Mouse (Mus musculus) ovary, adult 18-20 months (tissue): ENCODE measurements at regions not wholly inside any gene's neighbourhood (a gene's known extent, or its start where the extent isn't known, plus 50 kb on each side); places are given as distances from the start of the nearest gene placed in this dataset.

ENCODE experiments used
- DNase-seq: peaks from one replicate; pipeline ENCODE4 v3.0.0; 2022; ENCODE audit warnings: low spot score, mixed read lengths

GRCm38 (mm10) chr4:153321085-153321484 lies 161.5 kb downstream of the Ajap1 start:
- no peak for DNase-seq

DNA sequence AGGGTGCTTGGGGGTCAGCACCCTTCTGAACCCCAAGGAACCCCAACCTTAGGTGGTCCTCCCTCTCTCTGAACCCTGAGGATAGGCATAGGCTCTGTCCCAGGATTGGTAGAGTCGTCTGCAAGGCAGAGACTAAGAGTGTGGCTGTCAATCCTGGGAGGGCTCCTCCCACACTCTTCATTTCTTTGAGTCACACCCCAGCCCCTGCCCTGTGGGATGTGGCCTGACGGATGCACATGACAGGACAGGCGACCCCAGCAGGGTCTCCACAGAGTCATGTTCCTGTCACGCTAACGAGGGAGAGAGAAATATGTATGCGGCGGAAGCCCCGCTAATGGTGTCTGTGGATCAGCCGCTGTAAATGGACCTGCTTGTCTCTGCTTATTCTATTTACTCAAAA lies 162.0 kb downstream of the Ajap1 start:
- no peak for DNase-seq

GRCm38 (mm10) chr4:153316964-153317724 lies 165.5 kb downstream of the Ajap1 start:
- no peak for DNase-seq

DNA sequence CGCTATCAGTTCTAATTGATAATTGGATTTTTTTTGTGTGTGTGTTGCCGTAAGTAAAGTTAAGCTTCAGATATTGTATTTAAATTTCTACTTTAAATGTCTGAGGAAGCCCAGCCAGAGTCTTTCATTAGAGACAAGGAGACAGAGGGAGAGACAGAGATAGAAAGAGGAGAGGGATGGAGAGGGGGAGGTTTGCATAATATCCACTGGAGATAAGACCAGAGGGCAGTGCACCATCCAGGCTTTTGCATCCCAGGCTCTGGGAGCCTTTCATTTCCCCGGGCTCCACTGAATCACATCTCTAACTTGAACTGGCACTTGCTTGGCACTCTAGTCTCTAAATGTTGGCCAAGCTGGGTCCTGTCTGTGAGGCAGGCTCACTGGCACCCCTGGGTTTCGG lies 166.1 kb downstream of the Ajap1 start:
- no peak for DNase-seq

DNA sequence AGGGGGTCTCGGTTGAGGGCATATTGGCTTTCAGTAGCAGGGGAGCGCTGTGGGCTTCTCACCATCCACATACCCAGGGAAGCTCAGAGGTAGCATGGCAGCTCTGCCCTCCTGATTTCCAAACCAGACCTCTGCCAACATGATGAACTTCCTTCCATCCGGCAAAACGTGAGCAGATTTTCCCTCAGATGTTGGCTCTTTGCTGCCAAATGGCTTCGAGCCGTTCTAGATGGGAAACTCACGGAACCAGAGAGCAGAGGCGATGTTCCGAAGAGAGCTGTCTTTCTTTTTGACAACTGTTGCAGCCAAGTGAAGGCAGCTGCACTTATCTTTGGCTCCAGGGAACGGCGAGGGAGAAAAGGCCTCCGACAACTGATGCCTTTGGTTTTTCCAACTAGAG lies 168.7 kb downstream of the Ajap1 start:
- DNase-seq, result no peak

DNA sequence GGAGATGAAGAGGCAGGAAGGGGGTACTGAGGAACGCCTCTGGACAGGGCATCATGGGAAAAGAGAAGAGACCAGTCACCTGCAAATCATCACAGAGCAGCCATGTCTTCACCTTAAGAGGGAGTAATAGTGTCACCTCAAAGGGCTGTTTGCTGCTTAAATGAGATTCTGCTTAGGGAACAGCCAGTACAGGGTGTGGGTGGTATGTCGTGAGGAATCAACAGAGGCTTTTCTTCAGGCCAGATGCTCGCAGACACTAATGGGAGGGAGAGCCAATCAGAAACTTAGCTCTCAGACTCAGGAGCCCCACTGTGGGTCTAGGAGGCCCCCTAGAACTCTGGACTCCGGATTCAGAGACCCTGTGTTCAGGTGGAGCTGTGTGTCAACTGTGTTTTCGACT lies 171.0 kb downstream of the Ajap1 start:
- no peak for DNase-seq

DNA sequence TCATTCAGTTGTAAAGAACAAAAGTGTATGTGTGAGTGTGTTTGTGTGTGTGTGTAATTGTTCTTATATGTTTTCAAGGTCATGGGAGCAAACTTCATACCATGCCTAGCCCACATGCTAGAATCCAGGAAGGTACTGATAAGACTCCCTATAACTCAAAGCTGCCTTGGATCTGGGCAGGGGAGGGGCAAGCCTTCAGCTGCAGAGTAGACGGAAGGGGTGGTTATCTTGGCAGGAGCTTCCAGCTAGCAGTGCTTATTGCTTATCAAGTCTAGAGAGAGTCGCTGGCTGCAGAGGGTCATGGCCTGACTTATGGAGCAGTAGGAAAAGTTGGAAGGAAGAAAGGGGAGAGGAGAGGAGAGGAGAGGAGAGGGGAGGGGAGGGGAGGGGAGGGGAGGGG lies 172.0 kb downstream of the Ajap1 start:
- no peak for DNase-seq

GRCm38 (mm10) chr4:153303521-153303920 lies 179.1 kb downstream of the Ajap1 start:
- DNase-seq, result no peak

- DNase-seq, result no peak
These were observed 179.8 kb downstream of the Ajap1 start for GRCm38 (mm10) chr4:153302855-153303254.

GRCm38 (mm10) chr4:153298277-153298676 lies 184.3 kb downstream of the Ajap1 start:
- DNase-seq, result no peak

DNA sequence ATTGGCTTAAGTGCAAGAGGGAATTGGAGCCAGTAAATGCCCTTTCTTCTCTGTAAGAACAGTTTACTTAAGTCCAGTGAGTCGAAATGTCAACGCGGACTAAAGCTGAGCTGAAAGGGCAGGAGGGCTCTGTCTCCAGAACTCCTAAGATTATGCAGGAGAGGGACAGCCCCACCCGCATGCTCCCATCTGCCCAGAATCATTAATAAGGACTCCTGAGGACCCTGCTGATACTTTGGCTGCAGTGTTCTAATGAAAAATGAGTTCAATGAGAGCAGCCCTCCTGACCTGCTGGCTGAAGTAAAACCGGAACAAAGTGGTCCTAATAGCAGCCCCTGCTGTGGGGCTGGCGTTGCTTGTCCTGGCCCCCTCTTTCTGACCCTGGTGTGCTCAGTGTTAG lies 187.8 kb downstream of the Ajap1 start:
- DNase-seq, result no peak

GRCm38 (mm10) chr4:153293137-153293536 lies 189.5 kb downstream of the Ajap1 start:
- DNase-seq, result no peak

- no peak for DNase-seq
These were observed 194.2 kb downstream of the Ajap1 start for GRCm38 (mm10) chr4:153288362-153288761.

GRCm38 (mm10) chr4:153284209-153284608 lies 198.4 kb downstream of the Ajap1 start:
- no peak for DNase-seq

DNA sequence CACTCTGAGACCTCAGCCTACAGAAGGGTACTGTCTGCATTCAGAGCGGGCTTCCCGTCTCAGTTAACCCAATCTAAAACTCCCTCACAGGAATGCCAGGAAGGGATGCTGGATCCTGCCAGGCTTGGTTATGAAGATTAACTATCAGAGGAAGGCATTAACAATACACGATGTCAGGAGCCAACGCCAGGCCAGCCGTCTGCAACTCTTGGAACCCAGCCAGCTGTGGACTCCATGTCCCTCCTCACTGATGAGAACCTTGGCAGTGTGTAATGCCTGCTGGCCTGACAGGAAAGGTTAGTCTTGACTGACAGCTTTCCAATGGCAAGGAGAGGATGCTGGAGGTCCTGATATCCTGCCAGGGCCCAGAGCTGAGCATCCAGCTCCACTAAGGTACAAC lies 206.0 kb downstream of the Ajap1 start:
- DNase-seq, result no peak

- DNase-seq, result no peak
These were observed 211.2 kb downstream of the Ajap1 start for GRCm38 (mm10) chr4:153271376-153271775.

DNA sequence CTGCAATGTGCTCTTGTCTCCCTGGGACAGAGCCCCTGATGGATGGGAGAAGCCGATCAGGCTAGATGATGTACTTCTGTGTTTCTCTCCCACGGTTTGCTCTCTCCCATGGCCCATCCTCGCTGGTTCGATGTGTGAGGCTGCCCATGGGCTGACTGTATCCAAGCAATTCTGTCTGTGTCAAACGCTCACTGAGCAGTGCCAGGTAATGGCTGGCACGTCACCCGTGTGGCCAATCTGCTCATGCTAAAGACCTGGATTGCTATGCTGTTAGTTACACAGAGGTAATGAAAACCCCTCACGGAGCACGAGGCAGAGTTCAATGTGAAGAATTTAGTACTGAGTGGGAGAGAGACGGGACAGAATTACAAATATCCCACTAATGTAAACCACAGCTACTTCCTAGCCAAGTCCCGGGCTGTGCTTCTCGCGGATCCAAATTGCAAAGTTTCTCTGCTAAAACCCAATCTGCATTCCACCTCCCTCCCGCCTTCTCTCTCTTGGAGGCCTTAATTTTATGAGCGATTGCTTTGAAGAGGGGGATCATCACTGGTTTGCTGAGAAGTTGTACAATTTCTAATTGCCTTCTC lies 219.3 kb downstream of the Ajap1 start:
- no peak for DNase-seq

GRCm38 (mm10) chr4:153260941-153261557 lies 221.6 kb downstream of the Ajap1 start:
- DNase-seq, result no peak

GRCm38 (mm10) chr4:153251943-153252342 lies 230.7 kb downstream of the Ajap1 start:
- DNase-seq, result no peak

- no peak for DNase-seq
These were observed 231.3 kb downstream of the Ajap1 start for GRCm38 (mm10) chr4:153251311-153251710.

- DNase-seq, result no peak
These were observed 245.9 kb downstream of the Ajap1 start for GRCm38 (mm10) chr4:153236680-153237079.

- DNase-seq, result no peak
These were observed 248.8 kb downstream of the Ajap1 start for GRCm38 (mm10) chr4:153233762-153234161.

GRCm38 (mm10) chr4:153229221-153229620 lies 253.4 kb downstream of the Ajap1 start:
- no peak for DNase-seq
